Mouse (Mus musculus) intestine, embryonic 16.5 days (tissue): ENCODE measurements around the gene Srrm4. TPM values are rescaled to one million over a fixed set of nuclear protein-coding genes. Genes with fewer than 3 reads are reported as not detected.

Experiments used
- ATAC-seq: fragments of 200-750 bp; cut with Nextera tagmentation; 2 replicates; pipeline ENCODE4 v1.8.0; 2017; ENCODE audit warnings: moderate TSS enrichment, moderate library complexity
- H3K27ac ChIP-seq: fragments of 300-500 bp; sonication (generic); 2 replicates; pipeline ENCODE4 v1.5.1; 2014; ENCODE audit warnings: mild to moderate bottlenecking, low read length
- H3K27me3 ChIP-seq: fragments of 300-500 bp; sonication (generic); replicated peaks from 2 replicates; pipeline ENCODE4 v1.6.1; 2014; ENCODE audit warnings: low read length, control low read depth, mixed read lengths; ENCODE audit not compliant: control insufficient read depth, insufficient read depth
- H3K36me3 ChIP-seq: fragments of 300-500 bp; sonication (generic); 2 replicates; pipeline ENCODE4 v1.6.1; 2014; ENCODE audit warnings: low read length, control low read depth; ENCODE audit not compliant: control insufficient read depth, insufficient read depth
- H3K4me1 ChIP-seq: fragments of 300-500 bp; sonication (generic); 2 replicates; pipeline ENCODE4 v1.6.1; 2014; ENCODE audit warnings: low read length, control low read depth, mixed read lengths; ENCODE audit not compliant: control insufficient read depth, insufficient read depth
- H3K4me2 ChIP-seq: fragments of 300-500 bp; sonication (generic); 2 replicates; pipeline ENCODE4 v1.6.1; 2014; ENCODE audit warnings: low read depth, low read length, control low read depth
- H3K4me3 ChIP-seq: fragments of 300-500 bp; sonication (generic); 2 replicates; pipeline ENCODE4 v1.5.1; 2014; ENCODE audit warnings: mild to moderate bottlenecking, low read length
- H3K9ac ChIP-seq: fragments of 300-500 bp; sonication (generic); 2 replicates; pipeline ENCODE4 v1.6.1; 2014; ENCODE audit warnings: low read depth, low read length
- H3K9me3 ChIP-seq: fragments of 300-500 bp; sonication (generic); 2 replicates; pipeline ENCODE4 v1.6.1; 2016; ENCODE audit warnings: low read length, control low read depth; ENCODE audit not compliant: control insufficient read depth
- WGBS: fragments of 180-500 bp; shearing (Covaris S2); extraction: QIAGEN DNeasy Blood & Tissue Kit; methylation state at CpG from one replicate; pipeline ENCODE4 v1.1.7; 2014; 5-methylcytosine and 5-hydroxymethylcytosine counted together
- polyA plus RNA-seq: library from polyadenylated mRNA; unstranded; fragments of >200 nt; fragmentation: Nextera tagmentation; extraction: Ambion mirVana; gene quantifications from 2 replicates; pipeline ENCODE4 v1.2.1, GENCODE M21; 2015

Srrm4 gene
- polyA plus RNA-seq, 1 experiment from 2014 or later: 1.5 TPM

DNA sequence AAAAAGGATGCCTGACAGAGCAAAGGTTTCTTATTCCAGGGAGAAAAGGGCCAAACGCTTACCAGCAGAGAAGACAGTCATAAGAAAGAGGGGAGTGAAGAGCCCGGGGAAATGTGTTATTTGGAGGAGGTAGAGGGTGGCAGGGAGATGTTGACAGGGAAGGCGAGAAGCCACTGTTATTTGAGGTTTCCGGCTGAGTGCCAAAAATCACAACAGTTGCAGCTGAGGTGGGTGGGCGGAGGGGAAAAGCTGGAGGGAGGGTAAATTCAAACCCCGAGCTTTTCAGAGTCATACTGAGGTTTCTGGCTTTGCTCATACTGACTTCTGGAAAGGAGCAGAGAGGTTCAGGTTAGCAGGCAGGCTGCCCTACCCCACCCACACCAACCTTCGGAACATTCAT lies 32.5 kb downstream of the Srrm4 start:
- Histone ChIP-seq H3K36me3 (no peaks in the 10 kb centered on the region), H3K4me1 (no peaks in the 10 kb centered on the region), H3K9ac (no peak overlapping the region), H3K4me3 (no peak overlapping the region), H3K9me3 (no peaks in the 10 kb centered on the region), H3K27ac (no peak overlapping the region), H3K27me3 (no peaks in the 10 kb centered on the region), H3K4me2 (no peak overlapping the region)
- ATAC-seq: no peak
- 75% methylated on average over 7 of the region's 7 CpGs for WGBS

DNA sequence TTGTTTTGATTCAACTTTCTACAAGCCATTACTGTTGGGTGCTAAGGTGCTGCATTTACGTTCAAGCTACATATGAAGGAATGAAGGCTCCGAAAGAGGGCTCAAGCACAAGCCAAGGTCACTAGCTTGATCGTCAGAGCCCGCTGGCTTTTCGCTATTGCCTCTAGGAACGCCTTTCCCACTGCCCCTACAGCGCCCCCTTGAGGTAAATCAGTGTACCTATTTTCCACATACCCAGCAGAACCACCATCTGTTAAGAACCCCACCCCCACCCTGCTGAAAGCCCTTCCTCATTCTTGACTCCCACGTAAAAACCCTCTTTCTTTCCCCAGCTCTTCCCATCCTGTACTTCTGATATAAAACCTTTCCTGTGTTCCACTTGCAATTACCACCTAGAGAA lies 35.0 kb downstream of the Srrm4 start:
- H3K27ac ChIP-seq: no peak overlapping the region
- H3K36me3 ChIP-seq: no peaks in the 10 kb centered on the region
- H3K4me1 ChIP-seq: no peaks in the 10 kb centered on the region
- no peak overlapping the region for H3K4me3 ChIP-seq
- no peak for ATAC-seq
- 43% methylated on average over 8 of the region's 8 CpGs for WGBS
- no peaks in the 10 kb centered on the region for H3K27me3 ChIP-seq
- no peaks in the 10 kb centered on the region for H3K9me3 ChIP-seq
- H3K4me2 ChIP-seq: no peak overlapping the region
- no peak overlapping the region for H3K9ac ChIP-seq

DNA sequence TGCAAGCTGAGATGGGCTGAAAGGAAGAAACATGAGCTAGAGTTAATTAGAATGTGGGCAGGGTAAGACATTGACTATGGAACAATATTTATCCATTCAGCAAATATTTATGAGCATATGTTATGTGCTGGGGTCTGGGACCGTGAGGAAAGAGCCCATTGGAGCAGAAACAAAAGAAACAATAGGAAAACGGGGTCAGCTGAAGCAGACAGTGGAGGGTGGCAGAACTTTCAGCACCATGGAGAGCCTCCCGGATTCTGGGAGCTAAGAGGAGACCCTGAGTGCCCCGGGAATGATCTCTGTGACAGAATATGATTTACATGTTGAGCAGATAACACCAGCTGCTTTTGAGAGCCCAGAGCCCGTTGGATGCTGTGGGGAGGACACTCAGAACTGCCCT lies 37.7 kb downstream of the Srrm4 start:
- Histone ChIP-seq H3K36me3 (no peaks in the 10 kb centered on the region), H3K9me3 (no peaks in the 10 kb centered on the region), H3K4me1 (no peaks in the 10 kb centered on the region), H3K4me3 (no peak overlapping the region), H3K9ac (no peak overlapping the region), H3K4me2 (no peak overlapping the region), H3K27ac (no peak overlapping the region), H3K27me3 (no peaks in the 10 kb centered on the region)
- no peak for ATAC-seq
- WGBS: 8% methylated on average over 5 of the region's 5 CpGs

DNA sequence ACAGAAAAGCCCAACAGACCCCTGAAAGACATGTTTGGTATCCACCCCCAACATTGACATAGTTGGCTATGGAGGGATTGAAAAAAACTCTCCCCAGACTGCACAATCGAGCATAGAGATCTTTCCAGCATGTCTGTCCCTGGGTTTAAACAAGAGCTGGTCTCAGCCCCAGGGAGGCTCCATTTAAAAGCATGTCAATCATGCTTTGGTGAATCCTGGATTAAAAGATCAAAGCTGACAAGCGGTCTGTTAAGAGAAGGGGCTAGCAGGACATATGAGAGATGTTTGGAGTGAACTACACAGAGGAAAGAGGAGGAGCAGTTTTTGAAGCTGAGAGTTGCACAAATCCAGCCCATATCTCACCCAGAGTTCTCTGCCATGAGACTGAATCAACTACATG lies 38.5 kb downstream of the Srrm4 start:
- no peak overlapping the region for H3K9ac ChIP-seq
- H3K4me2 ChIP-seq: no peak overlapping the region
- no peak for ATAC-seq
- WGBS: 57% methylated on average over 2 of the region's 2 CpGs
- H3K4me1 ChIP-seq: no peaks in the 10 kb centered on the region
- no peaks in the 10 kb centered on the region for H3K36me3 ChIP-seq
- no peaks in the 10 kb centered on the region for H3K9me3 ChIP-seq
- no peak overlapping the region for H3K27ac ChIP-seq
- H3K27me3 ChIP-seq: no peaks in the 10 kb centered on the region
- no peak overlapping the region for H3K4me3 ChIP-seq

DNA sequence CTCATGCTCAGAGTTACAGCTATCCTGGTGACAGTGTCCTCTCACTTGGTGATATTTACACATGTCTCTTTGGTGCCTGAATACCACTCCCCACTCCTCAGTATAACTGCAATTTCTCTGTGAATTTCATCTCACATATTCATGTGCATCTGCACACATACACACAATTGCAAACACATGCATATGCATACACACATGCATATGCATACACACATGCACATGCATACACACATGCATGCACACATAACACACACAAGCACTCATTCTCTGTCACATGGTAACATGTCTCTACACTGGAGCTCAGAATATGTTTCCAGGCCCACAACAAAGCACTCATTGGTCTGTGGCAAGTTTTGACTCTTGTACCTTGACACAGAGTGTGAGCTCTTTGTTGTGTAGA lies 39.0 kb downstream of the Srrm4 start:
- Histone ChIP-seq H3K4me3 (no peak overlapping the region), H3K9me3 (no peaks in the 10 kb centered on the region), H3K9ac (no peak overlapping the region), H3K27me3 (no peaks in the 10 kb centered on the region), H3K4me1 (no peaks in the 10 kb centered on the region), H3K4me2 (no peak overlapping the region), H3K27ac (no peak overlapping the region), H3K36me3 (no peaks in the 10 kb centered on the region)
- no peak for ATAC-seq

DNA sequence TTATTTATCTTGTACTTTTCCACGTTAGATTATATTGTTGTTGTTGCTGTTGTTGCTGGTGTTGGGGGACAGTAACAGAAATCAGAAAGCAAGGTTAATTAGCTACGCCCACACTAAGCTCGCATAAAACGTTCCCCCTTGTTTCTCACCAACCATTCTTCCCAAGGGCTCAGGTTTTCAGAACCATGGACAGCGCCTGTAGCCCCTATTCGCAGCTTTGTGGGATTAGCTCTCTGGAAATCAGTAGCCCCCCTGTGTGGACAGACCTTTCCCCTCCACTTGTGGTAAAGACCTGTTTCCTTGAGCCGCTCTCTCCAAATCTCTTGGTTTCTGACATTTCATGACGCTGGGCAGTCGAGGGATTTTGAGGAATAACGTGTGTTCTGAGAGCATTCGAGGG lies 45.9 kb downstream of the Srrm4 start:
- Histone ChIP-seq H3K36me3 (no peaks in the 10 kb centered on the region), H3K9ac (no peak overlapping the region), H3K27ac (no peak overlapping the region), H3K4me3 (no peak overlapping the region), H3K4me1 (no peaks in the 10 kb centered on the region), H3K9me3 (no peaks in the 10 kb centered on the region), H3K27me3 (no peaks in the 10 kb centered on the region), H3K4me2 (no peak overlapping the region)
- no peak for ATAC-seq
- 35% methylated on average over 11 of the region's 11 CpGs for WGBS

DNA sequence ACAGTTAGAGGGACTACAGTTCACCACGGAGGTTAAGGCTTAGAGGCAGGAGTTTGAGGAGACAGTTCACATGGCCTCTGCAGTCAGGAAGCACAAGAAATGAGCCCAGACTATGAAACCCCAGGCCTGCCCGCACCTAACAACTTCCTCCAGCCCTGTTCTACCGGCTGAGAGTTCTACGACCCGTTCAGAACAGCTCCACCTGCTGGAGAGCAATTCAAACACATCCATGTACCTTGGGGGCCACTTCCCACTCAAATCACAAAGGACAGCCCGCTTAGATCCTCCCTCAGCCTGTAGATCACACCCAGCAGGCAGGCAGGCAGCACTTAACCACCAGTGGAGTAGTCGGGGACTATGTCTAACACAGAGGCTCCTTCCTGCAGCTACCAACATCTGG lies 49.3 kb downstream of the Srrm4 start:
- H3K4me1 ChIP-seq: no peaks in the 10 kb centered on the region
- no peaks in the 10 kb centered on the region for H3K27me3 ChIP-seq
- 56% methylated on average over 7 of the region's 7 CpGs for WGBS
- H3K36me3 ChIP-seq: no peaks in the 10 kb centered on the region
- H3K4me2 ChIP-seq: no peak overlapping the region
- no peak overlapping the region for H3K27ac ChIP-seq
- no peak overlapping the region for H3K9ac ChIP-seq
- ATAC-seq: no peak
- no peaks in the 10 kb centered on the region for H3K9me3 ChIP-seq
- no peak overlapping the region for H3K4me3 ChIP-seq

DNA sequence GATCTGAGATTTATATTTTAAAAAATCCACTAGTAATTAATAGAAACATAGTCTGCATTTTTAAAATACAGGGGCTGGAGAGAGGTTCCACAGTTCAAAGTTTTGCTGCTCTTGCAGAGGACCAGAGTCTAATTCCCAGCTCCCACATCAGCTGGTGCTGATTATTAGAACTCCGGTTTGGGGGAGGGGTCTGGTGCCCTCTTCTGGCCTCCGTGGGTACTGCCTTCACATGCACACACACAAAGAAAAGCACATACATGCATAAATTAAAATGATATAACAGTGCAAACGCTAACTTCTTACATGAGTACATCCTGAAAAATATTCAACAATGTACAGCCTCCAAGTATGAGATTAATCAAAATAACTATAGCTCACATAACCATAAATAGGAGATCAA lies 50.5 kb downstream of the Srrm4 start:
- H3K4me2 ChIP-seq: no peak overlapping the region
- no peaks in the 10 kb centered on the region for H3K27me3 ChIP-seq
- no peak overlapping the region for H3K4me3 ChIP-seq
- WGBS: 78% methylated on average over 3 of the region's 3 CpGs
- no peaks in the 10 kb centered on the region for H3K9me3 ChIP-seq
- H3K27ac ChIP-seq: no peak overlapping the region
- H3K9ac ChIP-seq: no peak overlapping the region
- ATAC-seq: no peak
- no peaks in the 10 kb centered on the region for H3K36me3 ChIP-seq
- no peaks in the 10 kb centered on the region for H3K4me1 ChIP-seq

DNA sequence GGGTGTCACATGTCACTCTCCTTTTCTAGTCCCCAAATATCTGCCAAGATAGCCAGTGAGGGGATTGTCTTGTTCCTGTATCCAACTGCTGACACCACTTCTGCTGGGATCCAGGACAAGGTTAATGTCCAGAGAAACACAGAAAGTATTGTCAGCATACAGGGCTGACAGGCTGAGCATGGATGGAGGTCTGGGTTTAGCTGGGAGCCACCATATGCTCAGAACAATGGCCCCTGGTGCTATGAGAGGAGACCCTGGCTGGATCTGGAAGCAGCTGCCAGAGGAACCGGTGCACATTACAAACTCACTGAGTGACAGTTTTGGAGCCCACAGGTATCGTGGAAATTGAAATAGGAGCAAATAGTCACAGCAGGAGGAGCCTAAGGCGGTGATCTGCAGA lies 52.3 kb downstream of the Srrm4 start:
- no peak for ATAC-seq
- 49% methylated on average over 3 of the region's 3 CpGs for WGBS

DNA sequence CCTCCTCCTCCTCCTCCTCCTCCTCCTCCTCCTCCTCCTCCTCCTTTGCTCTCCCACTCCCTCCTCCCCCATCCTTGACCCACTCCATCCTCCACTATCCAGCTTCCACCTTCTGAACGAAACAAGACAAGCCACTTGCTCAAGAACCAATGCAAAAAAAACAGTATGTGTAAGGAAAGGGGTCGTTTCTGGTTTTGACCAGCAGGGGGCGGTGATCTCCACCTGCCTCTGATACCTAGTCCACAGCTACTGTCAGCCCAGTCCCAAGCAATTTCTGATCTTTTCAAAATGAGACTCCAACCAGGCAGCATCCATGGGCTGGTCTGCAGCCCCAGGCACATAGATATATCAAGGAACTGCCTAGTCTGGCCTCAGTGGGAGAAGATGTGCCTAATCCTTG lies 53.1 kb downstream of the Srrm4 start:
- H3K4me1 ChIP-seq: no peaks in the 10 kb centered on the region
- no peaks in the 10 kb centered on the region for H3K27me3 ChIP-seq
- no peaks in the 10 kb centered on the region for H3K9me3 ChIP-seq
- no peak overlapping the region for H3K27ac ChIP-seq
- WGBS: 69% methylated on average over 3 of the region's 3 CpGs
- no peak overlapping the region for H3K4me3 ChIP-seq
- H3K9ac ChIP-seq: no peak overlapping the region
- no peak for ATAC-seq
- H3K4me2 ChIP-seq: no peak overlapping the region
- no peaks in the 10 kb centered on the region for H3K36me3 ChIP-seq

More for the DNA sequence above, 52.3 kb downstream of the Srrm4 start:
- no peaks in the 10 kb centered on the region for H3K9me3 ChIP-seq
- no peak overlapping the region for H3K4me3 ChIP-seq
- H3K36me3 ChIP-seq: no peaks in the 10 kb centered on the region
- no peaks in the 10 kb centered on the region for H3K4me1 ChIP-seq
- H3K27ac ChIP-seq: no peak overlapping the region
- H3K27me3 ChIP-seq: no peaks in the 10 kb centered on the region
- no peak overlapping the region for H3K4me2 ChIP-seq
- H3K9ac ChIP-seq: no peak overlapping the region
